Comparison of ENCODE assay signal across 9 mouse cellular contexts in genomic region chr6:42348281-42349005, GRCm38 (mm10). TPM values are rescaled to one million over a fixed set of nuclear protein-coding genes. Genes with fewer than 3 reads are reported as not detected.
DNase-seq lines count a peak whose midpoint lies in the region; ATAC-seq and TF ChIP-seq lines count a peak whose summit lies in the region.
"Had no signal": no experiment of that assay in that cellular context is flagged by ENCODE, and none has a peak within 500 bp of the region (broad histone marks: within the 10 kb centered on the region; RNA-seq: fewer than 3 reads in every experiment).

No protein-coding gene starts in this region.

- no peak for ATAC-seq in forebrain, embryonic 16.5 days
- ATAC-seq in liver, embryonic 11.5 days (replicated peaks; ENCODE audit: low FRiP score), result no peak
- no peak for ATAC-seq in granulocyte monocyte progenitor cell, adult 5-6 weeks (replicated peaks; ENCODE audit: poor library complexity, severe bottlenecking)

- peaks cover 29% of the 10 kb centered on the region for H3K36me3 ChIP-seq in C2C12 (ENCODE audit: control insufficient read depth, insufficient read depth)
- no peaks in the 10 kb centered on the region for H3K36me3 ChIP-seq in forebrain, embryonic 16.5 days (ENCODE audit: control insufficient read depth, insufficient read depth)
- H3K36me3 ChIP-seq in liver, embryonic 11.5 days (ENCODE audit: control insufficient read depth, insufficient read depth, low read length), result no peaks in the 10 kb centered on the region

- no peaks in the 10 kb centered on the region for H3K27me3 ChIP-seq in C2C12 (ENCODE audit: control insufficient read depth, insufficient read depth, insufficient read length)
- no peaks in the 10 kb centered on the region for H3K27me3 ChIP-seq in forebrain, embryonic 16.5 days (replicated peaks; ENCODE audit: control insufficient read depth, insufficient read depth, low read length)
- H3K27me3 ChIP-seq in liver, embryonic 11.5 days (replicated peaks; ENCODE audit: control insufficient read depth, insufficient read depth, low read length), result no peaks in the 10 kb centered on the region

- H3K79me2 ChIP-seq in C2C12 (ENCODE audit: control insufficient read depth, insufficient read depth), result peaks cover 36% of the 10 kb centered on the region

- H3ac ChIP-seq in C2C12 (ENCODE audit: control insufficient read depth, insufficient read length, low read depth), result peak overlapping the region; percentile 27

- H3K4me2 ChIP-seq in forebrain, embryonic 16.5 days (ENCODE audit: low read length), result peak overlapping the region; percentile 92
- peak overlapping the region; percentile 90 for H3K4me2 ChIP-seq in liver, embryonic 11.5 days

- peaks cover 19% of the 10 kb centered on the region for H3K4me1 ChIP-seq in forebrain, embryonic 16.5 days (replicated peaks; ENCODE audit: control insufficient read depth, insufficient read depth, low read length)
- peaks cover 27% of the 10 kb centered on the region for H3K4me1 ChIP-seq in liver, embryonic 11.5 days (replicated peaks; ENCODE audit: control insufficient read depth, insufficient read depth, low read length)

- H3K79me3 ChIP-seq in C2C12 (ENCODE audit: low read depth), result peaks cover 34% of the 10 kb centered on the region

- H3K4me3 ChIP-seq in C2C12 (ENCODE audit: insufficient read depth, poor library complexity, severe bottlenecking), result peak overlapping the region; percentile 32
- peak overlapping the region; percentile 83 for H3K4me3 ChIP-seq in forebrain, embryonic 16.5 days (replicated peaks; ENCODE audit: low read length)
- H3K4me3 ChIP-seq in liver, embryonic 11.5 days (ENCODE audit: low read depth, low read length), result peak overlapping the region; percentile 80

- WGBS in forebrain, embryonic 16.5 days, result 29% methylated on average over 12 of the region's 12 CpGs
- WGBS in liver, embryonic 11.5 days, result 41% methylated on average over 12 of the region's 12 CpGs

- no peak overlapping the region; the same call in 1 of the 2 replicates for H3K9ac ChIP-seq in forebrain, embryonic 16.5 days (replicated peaks; ENCODE audit: low read depth, low read length)
- no peak overlapping the region for H3K9ac ChIP-seq in liver, embryonic 11.5 days (ENCODE audit: low read depth, low read length)

- H3K27ac ChIP-seq in forebrain, embryonic 16.5 days (ENCODE audit: low read length), result no peak overlapping the region
- no peak overlapping the region for H3K27ac ChIP-seq in liver, embryonic 11.5 days (ENCODE audit: low read depth, low read length)

- H3K9me3 ChIP-seq in forebrain, embryonic 16.5 days (ENCODE audit: control insufficient read depth, low read length), result no peaks in the 10 kb centered on the region
- no peaks in the 10 kb centered on the region for H3K9me3 ChIP-seq in liver, embryonic 11.5 days (ENCODE audit: control insufficient read depth, low read length)

- peak; percentile 22 for DNase-seq in NIH3T3 (ENCODE audit: low read depth)
- no peak for DNase-seq in liver, embryonic 11.5 days (ENCODE audit: low spot score)
- no peak for DNase-seq in frontal cortex, postnatal 36 days (ENCODE audit: low spot score in 2 of 2)
- DNase-seq in yolk sac, embryonic 10.5 days (ENCODE audit: low spot score), result no peak
- no peak for DNase-seq in spleen, postnatal 36 days (ENCODE audit: low spot score in 2 of 2)

- no peak for TF ChIP-seq CTCF in C2C12 (IDR thresholded peaks at IDR 0.05; ENCODE audit: control insufficient read depth, insufficient read depth, insufficient read length)

TF ChIP-seq in C2C12, 6 proteins besides CTCF, POLR2A, EP300 and RAD21:
- TF ChIP-seq FOSL1 (IDR thresholded peaks at IDR 0.05; ENCODE audit: insufficient read depth, low read length, poor library complexity, severe bottlenecking) (no peak), CEBPB (IDR thresholded peaks at IDR 0.05; ENCODE audit: low read depth) (no peak), MAX (IDR thresholded peaks at IDR 0.05) (no peak)
TF ChIP-seq in C2C12: peak in this region for 0.

RNA-seq across cellular contexts. Expression of gene Zyx, which starts 1.0 kb away (rescaled TPM):
- 694 TPM for polyA plus RNA-seq in C2C12 (2012; fragmentation: generic; extraction: Trizol)
- 33.6 and 37.1 TPM in 2 replicates for polyA plus RNA-seq in forebrain, embryonic 16.5 days (2015; fragmentation: Nextera tagmentation; extraction: Ambion mirVana)
- 113 TPM in 2 replicates for polyA plus RNA-seq in liver, embryonic 11.5 days (2014; fragmentation: Nextera tagmentation; extraction: Ambion mirVana)
- total RNA-seq in granulocyte monocyte progenitor cell, adult 5-6 weeks (2014; fragmentation: Nextera tagmentation), result 116 and 131 TPM in 2 replicates
- 17.6 and 17.8 TPM in 2 replicates for total RNA-seq in granulocyte monocyte progenitor cell, adult 5-6 weeks (2017)

RNA-seq across cellular contexts. Expression of gene Fam131b, which starts 24.0 kb away (rescaled TPM):
- polyA plus RNA-seq in C2C12 (2012; fragmentation: generic; extraction: Trizol), result 15.6 TPM
- polyA plus RNA-seq in forebrain, embryonic 16.5 days (2015; fragmentation: Nextera tagmentation; extraction: Ambion mirVana), result 5.3 and 7.1 TPM in 2 replicates
- polyA plus RNA-seq in liver, embryonic 11.5 days (2014; fragmentation: Nextera tagmentation; extraction: Ambion mirVana), result 0.04 and 0.08 TPM in 2 replicates
- not detected in 2 replicates for total RNA-seq in granulocyte monocyte progenitor cell, adult 5-6 weeks (2014; fragmentation: Nextera tagmentation)
- total RNA-seq in granulocyte monocyte progenitor cell, adult 5-6 weeks (2017), result not detected in 2 replicates

RNA-seq across cellular contexts. Expression of gene Epha1, which starts 24.6 kb away (rescaled TPM):
- 8.4 TPM for polyA plus RNA-seq in C2C12 (2012; fragmentation: generic; extraction: Trizol)
- polyA plus RNA-seq in forebrain, embryonic 16.5 days (2015; fragmentation: Nextera tagmentation; extraction: Ambion mirVana), result 0.14 and 0.27 TPM in 2 replicates
- 1.1 and 1.4 TPM in 2 replicates for polyA plus RNA-seq in liver, embryonic 11.5 days (2014; fragmentation: Nextera tagmentation; extraction: Ambion mirVana)
- 0.56 and 0.86 TPM in 2 replicates for total RNA-seq in granulocyte monocyte progenitor cell, adult 5-6 weeks (2014; fragmentation: Nextera tagmentation)
- total RNA-seq in granulocyte monocyte progenitor cell, adult 5-6 weeks (2017), result 0.04 TPM in 1 of 2 replicates, not detected in the other

RNA-seq across cellular contexts. Expression of gene Tas2r143, which starts 51.6 kb away (rescaled TPM):
- not detected for polyA plus RNA-seq in C2C12 (2012; fragmentation: generic; extraction: Trizol)
- polyA plus RNA-seq in forebrain, embryonic 16.5 days (2015; fragmentation: Nextera tagmentation; extraction: Ambion mirVana), result not detected in 2 replicates
- polyA plus RNA-seq in liver, embryonic 11.5 days (2014; fragmentation: Nextera tagmentation; extraction: Ambion mirVana), result not detected in 2 replicates
- 1.6 TPM in 1 of 2 replicates, not detected in the other for total RNA-seq in granulocyte monocyte progenitor cell, adult 5-6 weeks (2014; fragmentation: Nextera tagmentation)
- not detected in 2 replicates for total RNA-seq in granulocyte monocyte progenitor cell, adult 5-6 weeks (2017)
- polyA plus RNA-seq: testis, adult 2 months had no signal

RNA-seq across cellular contexts. Expression of gene Tas2r135, which starts 56.8 kb away (rescaled TPM):
- polyA plus RNA-seq in C2C12 (2012; fragmentation: generic; extraction: Trizol), result not detected
- not detected in 2 replicates for polyA plus RNA-seq in forebrain, embryonic 16.5 days (2015; fragmentation: Nextera tagmentation; extraction: Ambion mirVana)
- not detected in 2 replicates for polyA plus RNA-seq in liver, embryonic 11.5 days (2014; fragmentation: Nextera tagmentation; extraction: Ambion mirVana)
- not detected in 2 replicates for total RNA-seq in granulocyte monocyte progenitor cell, adult 5-6 weeks (2014; fragmentation: Nextera tagmentation)
- not detected in 2 replicates for total RNA-seq in granulocyte monocyte progenitor cell, adult 5-6 weeks (2017)
- polyA plus RNA-seq: testis, adult 2 months had no signal

Comparison
In these comparisons a context has a peak if more than half of its experiments do, and no peak if none do; other contexts are left out.
1. H3K4me3 ChIP-seq: peak in every context shown above with its lines; median percentile 83 in forebrain, embryonic 16.5 days; 80 in liver, embryonic 11.5 days; 32 in C2C12.